Mouse (Mus musculus) hindbrain, embryonic 11.5 days (tissue): ENCODE results near the gene Ccdc88c. TPM values are rescaled to one million over a fixed set of nuclear protein-coding genes. Genes with fewer than 3 reads are reported as not detected.

Source experiments
- ATAC-seq: fragments of 200-750 bp; cut with Nextera tagmentation; 2 replicates; pipeline ENCODE4 v1.8.0; 2017; ENCODE audit warnings: mild to moderate bottlenecking, moderate TSS enrichment, moderate library complexity; ENCODE audit not compliant: low FRiP score
- DNase-seq: peaks from one replicate; pipeline ENCODE4 v3.0.0-alpha.2; 2015; ENCODE audit warnings: low spot score
- H3K27ac ChIP-seq: fragments of 300-500 bp; sonication (generic); 2 replicates; pipeline ENCODE4 v1.5.1; 2014; ENCODE audit warnings: mild to moderate bottlenecking, low read depth, low read length
- H3K27me3 ChIP-seq: fragments of 300-500 bp; sonication (generic); 2 replicates; pipeline ENCODE4 v1.6.1; 2014; ENCODE audit warnings: mild to moderate bottlenecking, low read length, moderate library complexity, mixed read lengths; ENCODE audit not compliant: control insufficient read depth, insufficient read depth
- H3K36me3 ChIP-seq: fragments of 300-500 bp; sonication (generic); 2 replicates; pipeline ENCODE4 v1.6.1; 2014; ENCODE audit warnings: mild to moderate bottlenecking, low read length, moderate library complexity, mixed read lengths; ENCODE audit not compliant: control insufficient read depth, insufficient read depth
- H3K4me1 ChIP-seq: fragments of 300-500 bp; sonication (generic); replicated peaks from 2 replicates; pipeline ENCODE4 v1.6.1; 2014; ENCODE audit warnings: low read length, mixed read lengths; ENCODE audit not compliant: control insufficient read depth, insufficient read depth
- H3K4me2 ChIP-seq: fragments of 300-500 bp; sonication (generic); replicated peaks from 2 replicates; pipeline ENCODE4 v1.6.1; 2014; ENCODE audit warnings: mild to moderate bottlenecking, low read depth, low read length
- H3K4me3 ChIP-seq: fragments of 300-500 bp; sonication (generic); 2 replicates; pipeline ENCODE4 v1.5.1; 2014; ENCODE audit warnings: low read depth, low read length
- H3K9ac ChIP-seq: fragments of 300-500 bp; sonication (generic); 2 replicates; pipeline ENCODE4 v1.6.1; 2014; ENCODE audit warnings: low read depth, low read length
- H3K9me3 ChIP-seq: fragments of 300-500 bp; sonication (generic); 2 replicates; pipeline ENCODE4 v1.6.1; 2016; ENCODE audit warnings: low read length; ENCODE audit not compliant: control insufficient read depth
- WGBS: fragments of 180-500 bp; shearing (Covaris S2); extraction: QIAGEN DNeasy Blood & Tissue Kit; methylation state at CpG from one replicate; pipeline ENCODE4 v1.1.7; 2014; 5-methylcytosine and 5-hydroxymethylcytosine counted together
- polyA plus RNA-seq: library from polyadenylated mRNA; unstranded; fragments of >200 nt; fragmentation: Nextera tagmentation; extraction: Ambion mirVana; gene quantifications from 2 replicates; pipeline ENCODE4 v1.2.1, GENCODE M21; 2014

Ccdc88c gene
- polyA plus RNA-seq, 1 experiment from 2014 or later, result 14.1 TPM

- Histone ChIP-seq H3K36me3 (no peaks in the 10 kb centered on the region), H3K27me3 (peaks cover 21% of the 10 kb centered on the region), H3K27ac (no peak overlapping the region), H3K4me1 (peaks cover 2% of the 10 kb centered on the region; the same call in 1 of the 2 replicates), H3K4me3 (no peak overlapping the region), H3K9me3 (no peaks in the 10 kb centered on the region), H3K9ac (no peak overlapping the region), H3K4me2 (no peak overlapping the region)
- DNase-seq (no peak), ATAC-seq (no peak)
- 83% methylated on average over 9 of the region's 9 CpGs for WGBS
Measured at GRCm38 (mm10) chr12:100903761-100904160, 125.1 kb downstream of the Ccdc88c start.

- Histone ChIP-seq H3K4me1 (no peaks in the 10 kb centered on the region; the same call in 1 of the 2 replicates), H3K9ac (no peak overlapping the region), H3K27me3 (peaks cover 25% of the 10 kb centered on the region), H3K4me3 (no peak overlapping the region), H3K36me3 (no peaks in the 10 kb centered on the region), H3K27ac (no peak overlapping the region), H3K9me3 (no peaks in the 10 kb centered on the region), H3K4me2 (no peak overlapping the region)
- DNase-seq, result no peak
- no peak for ATAC-seq
- WGBS, result 86% methylated on average over 6 of the region's 6 CpGs
Measured at GRCm38 (mm10) chr12:100901386-100901785, 127.5 kb downstream of the Ccdc88c start.

GRCm38 (mm10) chr12:100900901-100901300, 128.0 kb downstream of the Ccdc88c start:
- Histone ChIP-seq H3K4me2 (no peak overlapping the region), H3K27me3 (peaks cover 25% of the 10 kb centered on the region), H3K9ac (no peak overlapping the region), H3K4me3 (no peak overlapping the region), H3K36me3 (no peaks in the 10 kb centered on the region), H3K27ac (no peak overlapping the region), H3K9me3 (no peaks in the 10 kb centered on the region), H3K4me1 (no peaks in the 10 kb centered on the region; the same call in 1 of the 2 replicates)
- DNase-seq, result no peak
- ATAC-seq, result no peak
- 80% methylated on average over 6 of the region's 6 CpGs for WGBS

GRCm38 (mm10) chr12:100899111-100899640, 129.7 kb downstream of the Ccdc88c start:
- Histone ChIP-seq H3K9me3 (no peaks in the 10 kb centered on the region), H3K4me1 (no peaks in the 10 kb centered on the region; the same call in 1 of the 2 replicates), H3K9ac (0 out of 2 replicates have a peak overlapping the region, but pooled peaks have one; percentile 3), H3K4me2 (peak overlapping the region; percentile 63), H3K4me3 (peak overlapping the region; percentile 30), H3K36me3 (no peaks in the 10 kb centered on the region), H3K27me3 (peaks cover 25% of the 10 kb centered on the region), H3K27ac (no peak overlapping the region)
- DNase-seq, result peak; percentile 41
- WGBS, result under 1% methylated on average over 29 of the region's 30 CpGs
- peak; percentile 28; the same call in 1 of the 2 replicates for ATAC-seq

GRCm38 (mm10) chr12:100897736-100898650, 130.9 kb downstream of the Ccdc88c start:
- Histone ChIP-seq H3K9ac (no peak overlapping the region), H3K4me3 (no peak overlapping the region), H3K27ac (no peak overlapping the region), H3K27me3 (peaks cover 25% of the 10 kb centered on the region), H3K9me3 (no peaks in the 10 kb centered on the region), H3K4me2 (no peak overlapping the region), H3K36me3 (no peaks in the 10 kb centered on the region), H3K4me1 (no peaks in the 10 kb centered on the region; the same call in 1 of the 2 replicates)
- DNase-seq, result no peak
- WGBS, result 28% methylated on average over 12 of the region's 12 CpGs
- no peak for ATAC-seq

GRCm38 (mm10) chr12:100896661-100897060, 132.2 kb downstream of the Ccdc88c start:
- Histone ChIP-seq H3K27ac (no peak overlapping the region), H3K36me3 (no peaks in the 10 kb centered on the region), H3K9me3 (no peaks in the 10 kb centered on the region), H3K4me1 (no peaks in the 10 kb centered on the region; the same call in 1 of the 2 replicates), H3K27me3 (peaks cover 25% of the 10 kb centered on the region), H3K4me2 (no peak overlapping the region), H3K9ac (no peak overlapping the region), H3K4me3 (no peak overlapping the region)
- DNase-seq (no peak), ATAC-seq (no peak)
- 56% methylated on average over 3 of the region's 3 CpGs for WGBS

GRCm38 (mm10) chr12:100895504-100895903, 133.4 kb downstream of the Ccdc88c start:
- no peak for DNase-seq
- no peaks in the 10 kb centered on the region for H3K36me3 ChIP-seq
- no peak overlapping the region for H3K4me2 ChIP-seq
- 7% methylated on average over 2 of the region's 2 CpGs for WGBS
- peaks cover 25% of the 10 kb centered on the region for H3K27me3 ChIP-seq
- H3K9me3 ChIP-seq, result no peaks in the 10 kb centered on the region
- H3K27ac ChIP-seq, result no peak overlapping the region
- ATAC-seq, result no peak
- no peak overlapping the region for H3K9ac ChIP-seq
- H3K4me3 ChIP-seq, result no peak overlapping the region
- no peaks in the 10 kb centered on the region; the same call in 1 of the 2 replicates for H3K4me1 ChIP-seq

- Histone ChIP-seq H3K27ac (no peak overlapping the region), H3K4me3 (no peak overlapping the region), H3K4me2 (no peak overlapping the region), H3K9ac (no peak overlapping the region), H3K27me3 (no peaks in the 10 kb centered on the region), H3K9me3 (no peaks in the 10 kb centered on the region), H3K4me1 (no peaks in the 10 kb centered on the region), H3K36me3 (no peaks in the 10 kb centered on the region)
- 87% methylated on average over 3 of the region's 3 CpGs for WGBS
- ATAC-seq (no peak), DNase-seq (no peak)
Measured at GRCm38 (mm10) chr12:100890548-100890947, 138.3 kb downstream of the Ccdc88c start.
